Mouse (Mus musculus) ES-Bruce4 (cell line): ENCODE measurements around the gene Selenow. TPM values are rescaled to one million over a fixed set of nuclear protein-coding genes. Genes with fewer than 3 reads are reported as not detected.

Experiments
- H3K27ac ChIP-seq: 2 replicates; pipeline ENCODE4 v1.5.1; 2012; ENCODE audit warnings: low read length, inconsistent platforms; ENCODE audit not compliant: insufficient read depth
- H3K27me3 ChIP-seq: 2 replicates; pipeline ENCODE4 v1.6.1; 2012; ENCODE audit warnings: mild to moderate bottlenecking, low read length, inconsistent platforms; ENCODE audit not compliant: control insufficient read depth, poor library complexity, insufficient read depth, severe bottlenecking
- H3K36me3 ChIP-seq: 2 replicates; pipeline ENCODE4 v1.6.1; 2012; ENCODE audit warnings: inconsistent platforms, mild to moderate bottlenecking, low read length, moderate library complexity; ENCODE audit not compliant: control insufficient read depth, poor library complexity, insufficient read depth, severe bottlenecking
- H3K4me1 ChIP-seq: one replicate; pipeline ENCODE4 v1.8.1; 2011; ENCODE audit warnings: low read length; ENCODE audit not compliant: control insufficient read depth, insufficient read depth
- H3K4me3 ChIP-seq: 2 replicates; pipeline ENCODE4 v1.5.1; 2011; ENCODE audit warnings: low read depth, mild to moderate bottlenecking, low read length
- H3K9ac ChIP-seq: 2 replicates; pipeline ENCODE4 v1.6.1; 2012; ENCODE audit warnings: low read depth, mild to moderate bottlenecking, inconsistent platforms; ENCODE audit not compliant: poor library complexity, severe bottlenecking
- H3K9me3 ChIP-seq: replicated peaks from 2 replicates; pipeline ENCODE4 v1.6.1; 2012; ENCODE audit warnings: mild to moderate bottlenecking, low read length, inconsistent platforms; ENCODE audit not compliant: control insufficient read depth, poor library complexity, insufficient read depth, severe bottlenecking
- CTCF ChIP-seq: IDR thresholded peaks from one replicate; pipeline ENCODE4 v1.8.1; 2011; ENCODE audit warnings: low read depth, low read length
- EP300 ChIP-seq: IDR thresholded peaks from 2 replicates; pipeline ENCODE4 v1.6.1; 2011; ENCODE audit warnings: low read depth, low read length; ENCODE audit not compliant: insufficient read depth
- POLR2A ChIP-seq: IDR thresholded peaks from one replicate; pipeline ENCODE4 v1.8.1; 2011; ENCODE audit warnings: low read length; ENCODE audit not compliant: insufficient read depth
- polyA plus RNA-seq: library from polyadenylated mRNA; stranded (reverse); fragments of >200 nt; gene quantifications from 2 replicates; pipeline ENCODE4 v1.2.4, GENCODE M21; 2011; ENCODE audit warnings: low read depth; ENCODE audit not compliant: missing spikeins, insufficient read depth, insufficient read length

Selenow gene
- polyA plus RNA-seq, 1 experiment: 93.1 TPM

DNA sequence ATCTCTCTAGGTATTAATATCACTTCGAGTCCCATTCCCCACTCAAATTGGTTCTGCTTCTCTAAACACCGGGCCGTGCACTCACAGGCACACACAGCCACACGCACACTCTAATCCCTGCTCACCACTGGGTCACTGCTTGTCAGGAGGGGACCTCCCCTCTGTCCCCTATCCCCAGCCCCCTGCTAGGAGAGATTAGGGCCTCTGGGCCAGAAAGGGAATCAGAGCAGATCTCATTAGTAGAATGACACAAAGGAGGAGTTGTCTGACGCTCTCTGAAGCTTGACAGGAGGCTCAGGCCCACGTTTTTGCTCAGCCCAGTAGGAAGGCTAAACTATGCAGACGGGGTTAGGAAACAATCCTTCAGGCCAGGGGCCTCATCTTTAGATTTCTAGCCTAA lies 40.8 kb downstream of the Selenow start:
- Histone ChIP-seq H3K4me3 (no peak overlapping the region), H3K9ac (no peak overlapping the region), H3K36me3 (no peaks in the 10 kb centered on the region), H3K9me3 (no peaks in the 10 kb centered on the region), H3K27me3 (no peaks in the 10 kb centered on the region), H3K27ac (no peak overlapping the region), H3K4me1 (peaks cover 2% of the 10 kb centered on the region)
- no peak for TF ChIP-seq EP300

DNA sequence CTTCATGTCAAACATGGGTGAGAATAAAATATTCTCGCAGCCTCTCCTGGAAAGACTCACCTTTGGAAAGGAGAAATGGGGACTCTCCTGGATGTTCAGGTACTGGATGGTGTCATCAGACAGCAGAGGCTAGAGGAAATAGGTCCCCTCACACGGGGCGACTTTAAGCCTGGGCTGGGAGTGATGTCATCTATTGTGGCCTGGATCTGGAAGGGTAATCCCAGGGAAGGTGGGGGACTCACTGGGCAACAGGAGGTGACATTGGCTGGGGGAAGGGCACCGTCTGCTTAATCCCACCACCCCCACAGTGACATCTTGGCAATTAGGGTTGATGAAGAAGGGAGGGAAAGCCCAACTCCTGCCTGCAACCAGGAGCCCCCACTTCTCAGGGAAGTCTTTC lies 42.4 kb downstream of the Selenow start, which contains the start of gene Crx:
Gene Crx, minus strand, starts transcription at position 213 of the 400 bp plus-strand sequence.
- H3K27ac ChIP-seq: no peak within 1 kb of the TSS
- H3K27me3 ChIP-seq: no peaks in the 10 kb centered on the region
- no peaks in the 10 kb centered on the region for H3K9me3 ChIP-seq
- no peak for TF ChIP-seq EP300
- no peak for TF ChIP-seq POLR2A
- no peak for TF ChIP-seq CTCF
- peaks cover 2% of the 10 kb centered on the region for H3K4me1 ChIP-seq
- no peak within 1 kb of the TSS for H3K4me3 ChIP-seq
- H3K9ac ChIP-seq: no peak within 1 kb of the TSS
- H3K36me3 ChIP-seq: no peaks in the 10 kb centered on the region

Other genes starting within 250 kb of the Selenow start
- not detected in 2 replicates for gene Obox5, start 172.3 kb downstream of the Selenow start, polyA plus RNA-seq
- not detected in 2 replicates for gene Obox6, start 82.7 kb downstream of the Selenow start, polyA plus RNA-seq
- gene Crx, start 42.4 kb downstream of the Selenow start, polyA plus RNA-seq: not detected in 2 replicates
- gene Crxos, start 39.8 kb downstream of the Selenow start, polyA plus RNA-seq: not detected in 2 replicates
- gene Nop53, start 23.7 kb upstream of the Selenow start, polyA plus RNA-seq: 283 and 299 TPM in 2 replicates
- 4.6 and 4.9 TPM in 2 replicates for gene Ehd2, start 45.2 kb upstream of the Selenow start, polyA plus RNA-seq
- 10.2 and 21.9 TPM in 2 replicates for gene Bicra, start 125.5 kb upstream of the Selenow start, polyA plus RNA-seq
- not detected in 2 replicates for gene Zfp541, start 139.4 kb upstream of the Selenow start, polyA plus RNA-seq
- gene Napa, start 176.1 kb upstream of the Selenow start, polyA plus RNA-seq: 105 and 107 TPM in 2 replicates
- gene Kptn, start 197.5 kb upstream of the Selenow start, polyA plus RNA-seq: 8.5 and 8.7 TPM in 2 replicates
- 4.1 and 4.5 TPM in 2 replicates for gene Slc8a2, start 207.4 kb upstream of the Selenow start, polyA plus RNA-seq